Mouse (Mus musculus): Measurements from ENCODE around the gene Cacna1d.

The Cacna1d gene

GRCm38 (mm10) chr14:30326226-30326625 is 165.0 kb downstream of the Cacna1d start:
- DNase-seq = peak; percentile 36

GRCm38 (mm10) chr14:30324994-30325393 is 166.3 kb downstream of the Cacna1d start:
- no peak for DNase-seq

GRCm38 (mm10) chr14:30318715-30319437 is 172.4 kb downstream of the Cacna1d start:
- no peak for DNase-seq

GRCm38 (mm10) chr14:30318293-30318692 is 173.0 kb downstream of the Cacna1d start:
- DNase-seq = no peak

- no peak for DNase-seq
Observed at GRCm38 (mm10) chr14:30317616-30318015, 173.6 kb downstream of the Cacna1d start.

- DNase-seq = no peak
Observed at GRCm38 (mm10) chr14:30311206-30311889, 179.9 kb downstream of the Cacna1d start.

GRCm38 (mm10) chr14:30310236-30310635 is 181.0 kb downstream of the Cacna1d start:
- DNase-seq = no peak

- no peak for DNase-seq
Observed at GRCm38 (mm10) chr14:30306221-30306620, 185.0 kb downstream of the Cacna1d start.

- no peak for DNase-seq
Observed at GRCm38 (mm10) chr14:30299946-30300345, 191.3 kb downstream of the Cacna1d start.

GRCm38 (mm10) chr14:30297492-30297891 is 193.8 kb downstream of the Cacna1d start:
- DNase-seq = no peak

- no peak for DNase-seq
Observed at GRCm38 (mm10) chr14:30292135-30292463, 199.2 kb downstream of the Cacna1d start.

- no peak for DNase-seq
Observed at GRCm38 (mm10) chr14:30291389-30292134, 199.7 kb downstream of the Cacna1d start.

GRCm38 (mm10) chr14:30284446-30284845 is 206.8 kb downstream of the Cacna1d start:
- no peak for DNase-seq

- DNase-seq = no peak
Observed at GRCm38 (mm10) chr14:30284022-30284421, 207.2 kb downstream of the Cacna1d start.

GRCm38 (mm10) chr14:30275572-30275971 is 215.7 kb downstream of the Cacna1d start:
- no peak for DNase-seq

GRCm38 (mm10) chr14:30272976-30273375 is 218.3 kb downstream of the Cacna1d start:
- DNase-seq = no peak

GRCm38 (mm10) chr14:30272523-30272922 is 218.7 kb downstream of the Cacna1d start:
- DNase-seq = no peak

GRCm38 (mm10) chr14:30271856-30272255 is 219.4 kb downstream of the Cacna1d start:
- no peak for DNase-seq

GRCm38 (mm10) chr14:30270350-30270749 is 220.9 kb downstream of the Cacna1d start:
- DNase-seq = no peak

GRCm38 (mm10) chr14:30265728-30266127 is 225.5 kb downstream of the Cacna1d start:
- no peak for DNase-seq

GRCm38 (mm10) chr14:30261561-30262251 is 229.5 kb downstream of the Cacna1d start:
- no peak for DNase-seq

GRCm38 (mm10) chr14:30257626-30258025 is 233.6 kb downstream of the Cacna1d start:
- no peak for DNase-seq

- no peak for DNase-seq
Observed at GRCm38 (mm10) chr14:30256486-30256885, 234.8 kb downstream of the Cacna1d start.
